Mouse (Mus musculus) forebrain, embryonic 11.5 days (tissue): ENCODE results near the gene Acp6. TPM values are rescaled to one million over a fixed set of nuclear protein-coding genes. Genes with fewer than 3 reads are reported as not detected.

ENCODE experiments used
- ATAC-seq: fragments of 200-750 bp; cut with Nextera tagmentation; replicated peaks from 2 replicates; pipeline ENCODE4 v1.8.0; 2017; ENCODE audit warnings: moderate TSS enrichment; ENCODE audit not compliant: low FRiP score
- DNase-seq: peaks from one replicate; pipeline ENCODE4 v3.0.0-alpha.2; 2017; ENCODE audit warnings: low spot score
- H3K27ac ChIP-seq: fragments of 300-500 bp; sonication (generic); 2 replicates; pipeline ENCODE4 v1.5.1; 2014; ENCODE audit warnings: low read depth, low read length
- H3K27me3 ChIP-seq: fragments of 300-500 bp; sonication (generic); 2 replicates; pipeline ENCODE4 v1.6.1; 2014; ENCODE audit warnings: mild to moderate bottlenecking, low read length, mixed read lengths; ENCODE audit not compliant: control insufficient read depth, insufficient read depth
- H3K36me3 ChIP-seq: fragments of 300-500 bp; sonication (generic); 2 replicates; pipeline ENCODE4 v1.6.1; 2014; ENCODE audit warnings: mild to moderate bottlenecking, low read length, moderate library complexity, mixed read lengths; ENCODE audit not compliant: control insufficient read depth, insufficient read depth
- H3K4me1 ChIP-seq: fragments of 300-500 bp; sonication (generic); replicated peaks from 2 replicates; pipeline ENCODE4 v1.6.1; 2014; ENCODE audit warnings: low read length, mixed read lengths; ENCODE audit not compliant: control insufficient read depth, insufficient read depth
- H3K4me2 ChIP-seq: fragments of 300-500 bp; sonication (generic); 2 replicates; pipeline ENCODE4 v1.6.1; 2014; ENCODE audit warnings: low read depth, mild to moderate bottlenecking, low read length, moderate library complexity, mixed read lengths; ENCODE audit not compliant: severe bottlenecking
- H3K4me3 ChIP-seq: fragments of 300-500 bp; sonication (generic); 2 replicates; pipeline ENCODE4 v1.5.1; 2014; ENCODE audit warnings: low read depth, low read length
- H3K9ac ChIP-seq: fragments of 300-500 bp; sonication (generic); 2 replicates; pipeline ENCODE4 v1.6.1; 2014; ENCODE audit warnings: low read length
- H3K9me3 ChIP-seq: fragments of 300-500 bp; sonication (generic); 2 replicates; pipeline ENCODE4 v1.6.1; 2016; ENCODE audit warnings: low read length, mixed read lengths; ENCODE audit not compliant: control insufficient read depth
- WGBS: fragments of 180-500 bp; shearing (Covaris S2); extraction: QIAGEN DNeasy Blood & Tissue Kit; methylation state at CpG from one replicate; pipeline ENCODE4 v1.1.7; 2014; 5-methylcytosine and 5-hydroxymethylcytosine counted together
- polyA plus RNA-seq: library from polyadenylated mRNA; unstranded; fragments of >200 nt; fragmentation: Nextera tagmentation; extraction: Ambion mirVana; gene quantifications from 2 replicates; pipeline ENCODE4 v1.2.1, GENCODE M21; 2014

The Acp6 gene
- polyA plus RNA-seq, 1 experiment from 2014 or later = 29.8 TPM

GRCm38 (mm10) chr3:97172632-97173031 lies 14.1 kb downstream of the Acp6 start:
- H3K9ac ChIP-seq = no peak overlapping the region
- H3K36me3 ChIP-seq = no peaks in the 10 kb centered on the region; the same call in 1 of the 2 replicates
- 87% methylated on average over 5 of the region's 5 CpGs for WGBS
- ATAC-seq (no peak), DNase-seq (no peak)
- H3K4me3 ChIP-seq = no peak overlapping the region
- no peak overlapping the region for H3K4me2 ChIP-seq
- no peaks in the 10 kb centered on the region for H3K4me1 ChIP-seq
- no peak overlapping the region for H3K27ac ChIP-seq
- no peaks in the 10 kb centered on the region for H3K27me3 ChIP-seq
- no peaks in the 10 kb centered on the region for H3K9me3 ChIP-seq

- no peaks in the 10 kb centered on the region for H3K36me3 ChIP-seq
- H3K27me3 ChIP-seq = no peaks in the 10 kb centered on the region
- no peak overlapping the region for H3K9ac ChIP-seq
- no peak overlapping the region for H3K4me3 ChIP-seq
- no peaks in the 10 kb centered on the region for H3K9me3 ChIP-seq
- H3K4me1 ChIP-seq = no peaks in the 10 kb centered on the region
- H3K4me2 ChIP-seq = no peak overlapping the region
- DNase-seq = no peak
- ATAC-seq = no peak
- no peak overlapping the region for H3K27ac ChIP-seq
- 80% methylated on average over 6 of the region's 6 CpGs for WGBS
These were observed 20.3 kb downstream of the Acp6 start for GRCm38 (mm10) chr3:97178885-97179284.

GRCm38 (mm10) chr3:97180527-97180926 lies 21.9 kb downstream of the Acp6 start:
- no peak overlapping the region for H3K4me3 ChIP-seq
- no peaks in the 10 kb centered on the region for H3K27me3 ChIP-seq
- ATAC-seq = no peak
- no peak overlapping the region for H3K4me2 ChIP-seq
- H3K4me1 ChIP-seq = no peaks in the 10 kb centered on the region
- H3K9me3 ChIP-seq = no peaks in the 10 kb centered on the region
- no peak overlapping the region for H3K27ac ChIP-seq
- H3K9ac ChIP-seq = no peak overlapping the region
- no peaks in the 10 kb centered on the region for H3K36me3 ChIP-seq
- DNase-seq = no peak
- 61% methylated on average over 6 of the region's 6 CpGs for WGBS

GRCm38 (mm10) chr3:97183810-97184209 lies 25.2 kb downstream of the Acp6 start:
- H3K27me3 ChIP-seq = no peaks in the 10 kb centered on the region
- no peak overlapping the region for H3K4me3 ChIP-seq
- H3K4me1 ChIP-seq = no peaks in the 10 kb centered on the region
- no peak overlapping the region for H3K9ac ChIP-seq
- no peak for DNase-seq
- H3K4me2 ChIP-seq = no peak overlapping the region
- H3K36me3 ChIP-seq = no peaks in the 10 kb centered on the region
- no peaks in the 10 kb centered on the region for H3K9me3 ChIP-seq
- 45% methylated on average over 3 of the region's 3 CpGs for WGBS
- ATAC-seq = no peak
- no peak overlapping the region for H3K27ac ChIP-seq

GRCm38 (mm10) chr3:97185098-97185860 lies 26.7 kb downstream of the Acp6 start:
- Histone ChIP-seq H3K9ac (no peak overlapping the region), H3K27ac (no peak overlapping the region), H3K27me3 (no peaks in the 10 kb centered on the region), H3K4me1 (no peaks in the 10 kb centered on the region), H3K4me2 (no peak overlapping the region), H3K36me3 (no peaks in the 10 kb centered on the region), H3K9me3 (no peaks in the 10 kb centered on the region), H3K4me3 (no peak overlapping the region)
- WGBS = 42% methylated on average over 10 of the region's 10 CpGs
- ATAC-seq = peak; percentile 53
- DNase-seq = peak; percentile 86

- no peaks in the 10 kb centered on the region for H3K27me3 ChIP-seq
- H3K4me2 ChIP-seq = no peak overlapping the region
- H3K9ac ChIP-seq = no peak overlapping the region
- 93% methylated on average over 8 of the region's 8 CpGs for WGBS
- no peak overlapping the region for H3K27ac ChIP-seq
- no peaks in the 10 kb centered on the region for H3K36me3 ChIP-seq
- no peaks in the 10 kb centered on the region for H3K9me3 ChIP-seq
- DNase-seq (no peak), ATAC-seq (no peak)
- H3K4me3 ChIP-seq = no peak overlapping the region
- H3K4me1 ChIP-seq = no peaks in the 10 kb centered on the region
These were observed 38.0 kb downstream of the Acp6 start for GRCm38 (mm10) chr3:97196571-97196970.

GRCm38 (mm10) chr3:97199261-97199660 lies 40.7 kb downstream of the Acp6 start:
- ATAC-seq (no peak), DNase-seq (no peak)
- Histone ChIP-seq H3K9ac (no peak overlapping the region), H3K4me2 (no peak overlapping the region), H3K4me1 (no peaks in the 10 kb centered on the region), H3K27me3 (no peaks in the 10 kb centered on the region), H3K36me3 (no peaks in the 10 kb centered on the region), H3K27ac (no peak overlapping the region), H3K9me3 (no peaks in the 10 kb centered on the region), H3K4me3 (no peak overlapping the region)
- 31% methylated on average over 4 of the region's 4 CpGs for WGBS

- no peaks in the 10 kb centered on the region for H3K4me1 ChIP-seq
- no peak overlapping the region for H3K9ac ChIP-seq
- 54% methylated on average over 5 of the region's 5 CpGs for WGBS
- no peaks in the 10 kb centered on the region for H3K27me3 ChIP-seq
- no peak overlapping the region for H3K27ac ChIP-seq
- no peak overlapping the region for H3K4me2 ChIP-seq
- ATAC-seq (0 out of 2 replicates have a peak, but pooled peaks have one; percentile 39), DNase-seq (peak; percentile 85)
- no peaks in the 10 kb centered on the region for H3K9me3 ChIP-seq
- H3K36me3 ChIP-seq = peaks cover 9% of the 10 kb centered on the region; the same call in 1 of the 2 replicates
- no peak overlapping the region for H3K4me3 ChIP-seq
These were observed 43.4 kb downstream of the Acp6 start for GRCm38 (mm10) chr3:97201943-97202342.

- no peaks in the 10 kb centered on the region for H3K9me3 ChIP-seq
- ATAC-seq (no peak), DNase-seq (no peak)
- H3K4me3 ChIP-seq = no peak overlapping the region
- no peak overlapping the region for H3K9ac ChIP-seq
- no peaks in the 10 kb centered on the region for H3K27me3 ChIP-seq
- H3K36me3 ChIP-seq = peaks cover 15% of the 10 kb centered on the region; the same call in 1 of the 2 replicates
- H3K4me2 ChIP-seq = no peak overlapping the region
- no peaks in the 10 kb centered on the region for H3K4me1 ChIP-seq
- 86% methylated on average over 14 of the region's 14 CpGs for WGBS
- no peak overlapping the region for H3K27ac ChIP-seq
These were observed 45.3 kb downstream of the Acp6 start for GRCm38 (mm10) chr3:97203880-97204279.
